Mouse (Mus musculus) neural tube, embryonic 12.5 days (tissue): Measurements from ENCODE around the gene Adgra3. TPM values are rescaled to one million over a fixed set of nuclear protein-coding genes. Genes with fewer than 3 reads are reported as not detected.

Experiments
- ATAC-seq: fragments of 200-750 bp; cut with Nextera tagmentation; 2 replicates; pipeline ENCODE4 v1.8.0; 2017; ENCODE audit warnings: low read depth, mild to moderate bottlenecking, moderate TSS enrichment, moderate library complexity; ENCODE audit not compliant: low FRiP score
- H3K27ac ChIP-seq: fragments of 300-500 bp; sonication (generic); 2 replicates; pipeline ENCODE4 v1.5.1; 2016
- H3K27me3 ChIP-seq: fragments of 300-500 bp; sonication (generic); replicated peaks from 2 replicates; pipeline ENCODE4 v1.6.1; 2016; ENCODE audit warnings: mild to moderate bottlenecking
- H3K36me3 ChIP-seq: fragments of 300-500 bp; sonication (generic); 2 replicates; pipeline ENCODE4 v1.6.1; 2016; ENCODE audit warnings: mild to moderate bottlenecking
- H3K4me1 ChIP-seq: fragments of 300-500 bp; sonication (generic); 2 replicates; pipeline ENCODE4 v1.6.1; 2016
- H3K4me2 ChIP-seq: fragments of 300-500 bp; sonication (generic); replicated peaks from 2 replicates; pipeline ENCODE4 v1.6.1; 2016; ENCODE audit warnings: mild to moderate bottlenecking
- H3K4me3 ChIP-seq: fragments of 300-500 bp; sonication (generic); 2 replicates; pipeline ENCODE4 v1.5.1; 2016
- H3K9ac ChIP-seq: fragments of 300-500 bp; sonication (generic); 2 replicates; pipeline ENCODE4 v1.6.1; 2016; ENCODE audit warnings: mild to moderate bottlenecking
- H3K9me3 ChIP-seq: fragments of 300-500 bp; sonication (generic); 2 replicates; pipeline ENCODE4 v1.6.1; 2016; ENCODE audit warnings: mild to moderate bottlenecking
- WGBS: fragments of 180-500 bp; shearing (Covaris S2); methylation state at CpG from one replicate; pipeline ENCODE4 v1.1.7; 2016; 5-methylcytosine and 5-hydroxymethylcytosine counted together
- polyA plus RNA-seq: library from polyadenylated mRNA; unstranded; fragments of >200 nt; fragmentation: Nextera tagmentation; extraction: Ambion mirVana; gene quantifications from 2 replicates; pipeline ENCODE4 v1.2.1, GENCODE M21; 2016

Gene Adgra3
- polyA plus RNA-seq, 1 experiment from 2014 or later: 45.4 TPM

DNA sequence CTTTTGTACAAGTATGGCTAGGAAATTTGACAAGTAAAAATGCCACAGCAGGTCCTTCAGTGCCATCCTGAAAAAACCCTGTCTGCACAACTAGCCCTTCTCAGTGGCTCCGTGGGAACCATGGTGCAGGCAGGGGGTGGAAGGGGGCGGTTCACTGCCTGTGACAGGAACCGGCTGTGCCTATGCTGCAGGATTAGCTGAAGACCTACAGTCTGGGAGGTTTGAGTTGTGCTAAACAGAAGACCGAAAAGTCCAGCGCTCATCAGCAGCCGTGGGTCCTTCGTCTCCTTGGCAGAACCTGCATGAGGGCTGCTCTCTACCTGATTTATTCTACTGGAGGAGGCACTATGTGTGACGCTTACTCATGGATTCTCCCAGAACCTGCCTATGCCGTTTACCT is 59.0 kb downstream of the Adgra3 start:
- H3K27me3 ChIP-seq: no peaks in the 10 kb centered on the region
- ATAC-seq: no peak
- H3K36me3 ChIP-seq: peaks cover 10% of the 10 kb centered on the region; the same call in 1 of the 2 replicates
- H3K9me3 ChIP-seq: no peaks in the 10 kb centered on the region
- H3K4me2 ChIP-seq: no peak overlapping the region
- no peaks in the 10 kb centered on the region for H3K4me1 ChIP-seq
- WGBS: 82% methylated on average over 9 of the region's 9 CpGs
- no peak overlapping the region for H3K27ac ChIP-seq
- H3K4me3 ChIP-seq: no peak overlapping the region
- H3K9ac ChIP-seq: no peak overlapping the region

DNA sequence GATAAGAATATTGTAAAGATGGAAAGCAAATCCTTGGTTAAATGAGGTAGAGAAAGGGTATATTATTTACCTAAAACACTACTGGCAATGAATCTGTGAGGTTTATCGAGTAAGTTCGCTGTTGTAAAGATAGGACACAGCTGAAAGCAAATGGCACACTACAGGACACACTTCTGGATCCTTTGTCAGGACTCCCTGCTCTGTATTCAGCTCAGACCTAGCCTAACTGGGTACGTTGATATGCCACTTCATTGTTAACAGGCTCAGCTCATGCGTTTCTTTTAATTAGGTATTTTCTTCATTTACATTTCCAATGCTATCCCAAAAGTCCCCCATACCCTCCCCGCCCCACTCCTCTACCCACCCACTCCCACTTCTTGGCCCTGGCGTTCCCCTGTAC is 61.8 kb downstream of the Adgra3 start:
- no peaks in the 10 kb centered on the region for H3K27me3 ChIP-seq
- H3K36me3 ChIP-seq: peaks cover 8% of the 10 kb centered on the region; the same call in 1 of the 2 replicates
- no peak overlapping the region for H3K27ac ChIP-seq
- no peaks in the 10 kb centered on the region for H3K4me1 ChIP-seq
- no peak overlapping the region for H3K9ac ChIP-seq
- 86% methylated on average over 6 of the region's 6 CpGs for WGBS
- no peak overlapping the region for H3K4me3 ChIP-seq
- no peak for ATAC-seq
- H3K9me3 ChIP-seq: no peaks in the 10 kb centered on the region
- H3K4me2 ChIP-seq: no peak overlapping the region

- Histone ChIP-seq H3K4me1 (no peaks in the 10 kb centered on the region), H3K4me2 (no peak overlapping the region), H3K27ac (no peak overlapping the region), H3K27me3 (no peaks in the 10 kb centered on the region), H3K4me3 (no peak overlapping the region), H3K9ac (no peak overlapping the region), H3K9me3 (no peaks in the 10 kb centered on the region), H3K36me3 (peaks cover 8% of the 10 kb centered on the region; the same call in 1 of the 2 replicates)
- 67% methylated on average over 11 of the region's 11 CpGs for WGBS
- no peak for ATAC-seq
Measured at GRCm38 (mm10) chr5:49996457-49996856, 62.3 kb downstream of the Adgra3 start.

- peaks cover 18% of the 10 kb centered on the region for H3K36me3 ChIP-seq
- no peak overlapping the region for H3K4me2 ChIP-seq
- no peak overlapping the region for H3K27ac ChIP-seq
- H3K9me3 ChIP-seq: no peaks in the 10 kb centered on the region
- no peaks in the 10 kb centered on the region for H3K27me3 ChIP-seq
- no peak overlapping the region for H3K4me3 ChIP-seq
- H3K4me1 ChIP-seq: no peaks in the 10 kb centered on the region
- H3K9ac ChIP-seq: no peak overlapping the region
- WGBS: 92% methylated on average over 8 of the region's 8 CpGs
- ATAC-seq: no peak
Measured at GRCm38 (mm10) chr5:49990737-49991323, 68.0 kb downstream of the Adgra3 start.

DNA sequence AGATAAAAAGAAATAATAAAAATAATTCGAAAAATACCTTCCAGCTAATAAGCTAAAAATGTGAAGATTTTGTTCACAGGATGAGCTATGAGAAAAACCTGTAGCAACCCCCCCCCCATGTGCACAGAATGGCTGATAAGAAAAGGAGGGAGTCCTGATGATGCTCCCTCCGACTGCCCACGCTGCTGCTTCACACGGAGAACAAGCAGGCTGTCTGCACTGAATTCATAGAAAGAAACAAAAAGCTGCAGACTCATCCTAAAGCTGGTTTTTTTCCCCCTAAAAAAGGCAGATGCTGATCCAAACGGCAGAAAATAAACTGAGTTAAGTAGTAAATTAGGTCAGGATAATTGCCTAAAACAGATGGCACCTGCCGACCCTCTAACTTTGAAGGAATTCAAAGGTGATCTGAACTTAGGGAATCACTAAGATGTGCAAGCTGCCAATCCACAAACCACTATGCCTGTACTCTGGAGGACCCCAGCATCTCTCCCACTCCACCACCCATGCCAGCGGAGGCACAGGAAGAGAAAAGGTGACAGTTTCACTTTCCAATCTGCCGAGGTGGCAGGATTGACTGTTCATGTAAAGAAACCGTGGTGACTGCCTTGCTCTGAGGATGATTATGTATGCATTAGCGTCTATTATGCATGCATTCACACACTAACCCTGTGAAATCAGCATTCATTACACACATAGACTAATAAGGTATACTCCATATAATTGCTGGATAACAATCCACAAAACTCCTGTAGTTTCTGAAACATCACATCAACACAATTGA is 70.6 kb downstream of the Adgra3 start:
- H3K27me3 ChIP-seq: no peaks in the 10 kb centered on the region

DNA sequence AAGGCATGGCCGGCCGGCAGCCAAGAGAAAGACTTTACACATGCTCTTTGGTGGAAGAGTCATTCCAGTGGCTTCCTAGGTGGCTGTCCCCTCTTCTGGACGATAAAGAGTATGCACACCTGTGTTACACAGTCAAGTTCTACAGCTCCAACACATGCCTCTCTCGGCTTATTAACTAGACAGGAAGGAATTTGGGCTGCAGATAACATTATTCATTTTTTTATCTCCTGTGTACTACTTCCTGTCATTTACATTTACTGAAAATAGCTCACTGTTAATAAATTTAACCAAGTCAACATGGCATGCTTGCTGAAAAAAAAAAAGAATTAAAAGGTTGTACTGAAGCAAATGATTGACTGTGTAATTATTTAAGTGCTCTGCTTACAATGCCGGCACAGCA is 78.1 kb downstream of the Adgra3 start:
- Histone ChIP-seq H3K9me3 (no peaks in the 10 kb centered on the region), H3K27me3 (no peaks in the 10 kb centered on the region), H3K9ac (no peak overlapping the region), H3K27ac (no peak overlapping the region), H3K4me1 (no peaks in the 10 kb centered on the region), H3K4me3 (no peak overlapping the region), H3K4me2 (no peak overlapping the region), H3K36me3 (peaks cover 21% of the 10 kb centered on the region)
- no peak for ATAC-seq
- WGBS: 77% methylated on average over 5 of the region's 5 CpGs

More for the DNA sequence above, 70.6 kb downstream of the Adgra3 start:
- H3K4me1 ChIP-seq: no peaks in the 10 kb centered on the region
- H3K27ac ChIP-seq: no peak overlapping the region
- ATAC-seq: no peak
- H3K9me3 ChIP-seq: no peaks in the 10 kb centered on the region
- H3K4me3 ChIP-seq: no peak overlapping the region
- no peak overlapping the region for H3K9ac ChIP-seq
- H3K36me3 ChIP-seq: peaks cover 30% of the 10 kb centered on the region
- 73% methylated on average over 10 of the region's 10 CpGs for WGBS
- H3K4me2 ChIP-seq: no peak overlapping the region

GRCm38 (mm10) chr5:49979246-49979645 is 79.6 kb downstream of the Adgra3 start:
- no peak overlapping the region for H3K4me2 ChIP-seq
- H3K4me3 ChIP-seq: no peak overlapping the region
- no peaks in the 10 kb centered on the region for H3K9me3 ChIP-seq
- peaks cover 18% of the 10 kb centered on the region for H3K36me3 ChIP-seq
- 92% methylated on average over 14 of the region's 14 CpGs for WGBS
- no peak overlapping the region for H3K27ac ChIP-seq
- H3K4me1 ChIP-seq: no peaks in the 10 kb centered on the region
- no peak for ATAC-seq
- H3K9ac ChIP-seq: no peak overlapping the region
- H3K27me3 ChIP-seq: no peaks in the 10 kb centered on the region

DNA sequence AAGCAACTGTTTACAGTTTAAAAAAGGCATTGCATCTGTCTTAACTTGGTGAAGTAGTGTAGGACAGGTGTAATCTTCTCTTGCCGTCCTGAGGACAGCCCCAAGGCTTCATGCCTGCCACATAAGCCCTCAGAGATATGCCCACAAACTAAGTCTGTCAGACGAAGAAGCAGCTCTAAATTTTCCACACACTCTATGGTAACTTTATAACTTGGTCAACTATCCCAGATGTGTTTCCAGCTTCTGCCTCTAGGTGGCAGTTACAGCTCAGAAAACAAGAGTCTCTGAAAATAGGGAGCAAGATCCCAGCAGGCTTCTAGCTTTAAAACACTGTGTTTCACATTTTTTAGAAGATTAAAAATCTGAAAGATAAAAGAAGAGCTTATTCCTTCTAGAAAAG is 82.8 kb downstream of the Adgra3 start:
- Histone ChIP-seq H3K4me2 (no peak overlapping the region), H3K27ac (no peak overlapping the region), H3K4me1 (no peaks in the 10 kb centered on the region), H3K9me3 (no peaks in the 10 kb centered on the region), H3K36me3 (peaks cover 31% of the 10 kb centered on the region), H3K27me3 (no peaks in the 10 kb centered on the region), H3K9ac (no peak overlapping the region), H3K4me3 (no peak overlapping the region)
- 74% methylated on average over 2 of the region's 2 CpGs for WGBS
- ATAC-seq: no peak

DNA sequence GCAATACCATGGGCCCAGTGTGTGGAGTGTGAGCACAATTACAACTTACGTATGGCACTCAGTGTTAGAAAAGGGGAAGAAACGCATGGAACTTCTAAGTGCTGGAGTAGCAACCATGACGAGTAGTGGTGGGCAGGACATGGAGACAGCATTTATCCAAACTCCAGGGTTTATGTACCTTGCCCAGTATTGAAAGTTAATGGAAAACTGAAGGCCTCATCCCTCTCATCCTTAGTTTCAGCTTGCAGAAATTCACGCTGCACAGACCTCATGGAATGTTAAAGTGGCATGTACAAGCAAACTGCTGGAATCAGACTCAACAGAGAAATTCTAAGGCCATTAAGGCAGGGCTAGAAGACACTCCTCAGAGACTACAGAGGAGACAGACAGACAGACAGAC is 84.6 kb downstream of the Adgra3 start:
- Histone ChIP-seq H3K4me1 (no peaks in the 10 kb centered on the region), H3K27ac (no peak overlapping the region), H3K4me2 (no peak overlapping the region), H3K9ac (no peak overlapping the region), H3K9me3 (no peaks in the 10 kb centered on the region), H3K4me3 (no peak overlapping the region), H3K27me3 (no peaks in the 10 kb centered on the region), H3K36me3 (peaks cover 39% of the 10 kb centered on the region)
- WGBS: 91% methylated on average over 4 of the region's 4 CpGs
- ATAC-seq: no peak

- H3K27ac ChIP-seq: no peak overlapping the region
- H3K4me1 ChIP-seq: no peaks in the 10 kb centered on the region
- 95% methylated on average over 8 of the region's 8 CpGs for WGBS
- no peak for ATAC-seq
- no peak overlapping the region for H3K4me3 ChIP-seq
- H3K36me3 ChIP-seq: peaks cover 45% of the 10 kb centered on the region
- no peaks in the 10 kb centered on the region for H3K27me3 ChIP-seq
- H3K9me3 ChIP-seq: no peaks in the 10 kb centered on the region
- H3K4me2 ChIP-seq: no peak overlapping the region
- H3K9ac ChIP-seq: no peak overlapping the region
Measured at GRCm38 (mm10) chr5:49969660-49970059, 89.1 kb downstream of the Adgra3 start.

GRCm38 (mm10) chr5:49967726-49968125 is 91.1 kb downstream of the Adgra3 start:
- 94% methylated on average over 6 of the region's 6 CpGs for WGBS
- peaks cover 54% of the 10 kb centered on the region for H3K36me3 ChIP-seq

DNA sequence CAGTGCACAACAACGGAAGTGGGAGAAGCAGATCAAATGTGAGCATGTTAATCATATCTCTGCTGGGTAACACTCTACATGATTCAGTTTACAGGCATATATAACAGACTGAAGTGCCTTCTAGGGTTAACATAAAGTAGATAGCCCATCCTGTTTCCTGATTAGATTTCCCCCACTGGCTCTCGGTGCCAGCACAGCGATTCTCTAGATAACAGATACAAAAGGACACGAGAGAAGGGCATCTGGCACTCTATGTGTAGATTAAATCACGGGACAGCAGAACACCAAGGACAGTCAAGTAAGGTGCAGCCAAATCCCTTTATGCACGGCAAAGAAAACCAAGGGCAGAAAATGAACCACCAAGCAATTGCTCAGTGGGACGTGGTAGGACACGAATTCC is 93.0 kb downstream of the Adgra3 start:
- Histone ChIP-seq H3K36me3 (peaks cover 52% of the 10 kb centered on the region), H3K27ac (no peak overlapping the region), H3K9ac (no peak overlapping the region), H3K4me1 (no peaks in the 10 kb centered on the region), H3K9me3 (no peaks in the 10 kb centered on the region), H3K27me3 (no peaks in the 10 kb centered on the region), H3K4me2 (no peak overlapping the region), H3K4me3 (no peak overlapping the region)
- ATAC-seq: no peak
- 89% methylated on average over 8 of the region's 8 CpGs for WGBS

More at GRCm38 (mm10) chr5:49967726-49968125, 91.1 kb downstream of the Adgra3 start:
- Histone ChIP-seq H3K27me3 (no peaks in the 10 kb centered on the region), H3K4me2 (no peak overlapping the region), H3K4me3 (no peak overlapping the region), H3K9me3 (no peaks in the 10 kb centered on the region), H3K27ac (no peak overlapping the region), H3K4me1 (no peaks in the 10 kb centered on the region), H3K9ac (no peak overlapping the region)
- ATAC-seq: no peak
